Mouse (Mus musculus): ENCODE data around the gene Pik3cd. TPM values are rescaled to one million over a fixed set of nuclear protein-coding genes. Genes with fewer than 3 reads are reported as not detected.

The Pik3cd gene
- 296 TPM for polyA plus RNA-seq (2017; shearing (Covaris generic))

GRCm38 (mm10) chr4:149702210-149702979 is at the start of gene Pik3cd:
TSS of gene Pik3cd (minus strand) at chr4:149702571.

GRCm38 (mm10) chr4:149737383-149738324 is 35.3 kb upstream of the Pik3cd start, which contains the start of gene Tmem201:
TSS of gene Tmem201 (minus strand) at chr4:149738044.

Other genes starting within 250 kb of the Pik3cd start
- not detected for gene Rbp7, start 247.6 kb downstream of the Pik3cd start, polyA plus RNA-seq (2017; shearing (Covaris generic))
- not detected for gene Tmem274, start 225.2 kb downstream of the Pik3cd start, polyA plus RNA-seq (2017; shearing (Covaris generic))
- 2.6 TPM for gene Nmnat1, start 217.4 kb downstream of the Pik3cd start, polyA plus RNA-seq (2017; shearing (Covaris generic))
- gene Lzic, start 217.3 kb downstream of the Pik3cd start, polyA plus RNA-seq (2017; shearing (Covaris generic)) = 15.4 TPM
- gene Ctnnbip1, start 184.3 kb downstream of the Pik3cd start, polyA plus RNA-seq (2017; shearing (Covaris generic)) = 3.4 TPM
- gene Clstn1, start 116.1 kb downstream of the Pik3cd start, polyA plus RNA-seq (2017; shearing (Covaris generic)) = 24.1 TPM
- 12.6 TPM for gene Tmem201, start 35.5 kb upstream of the Pik3cd start, polyA plus RNA-seq (2017; shearing (Covaris generic))
- 11.6 TPM for gene Slc25a33, start 71.7 kb upstream of the Pik3cd start, polyA plus RNA-seq (2017; shearing (Covaris generic))